Mouse (Mus musculus) megakaryocyte, embryonic 14.5 days (primary cell): ENCODE data around the gene Gfm1. TPM values are rescaled to one million over a fixed set of nuclear protein-coding genes. Genes with fewer than 3 reads are reported as not detected.

Source experiments
- H3K27me3 ChIP-seq: replicated peaks from 2 replicates; pipeline ENCODE3; 2012; ENCODE audit warnings: inconsistent platforms
- H3K36me3 ChIP-seq: replicated peaks from 2 replicates; pipeline ENCODE3; 2012; ENCODE audit warnings: low read length, inconsistent platforms, mixed read lengths
- H3K4me1 ChIP-seq: 2 replicates; pipeline ENCODE4 v1.6.1; 2012; ENCODE audit warnings: inconsistent platforms
- H3K4me3 ChIP-seq: replicated peaks from 2 replicates; pipeline ENCODE3; 2012; ENCODE audit warnings: moderate library complexity, mild to moderate bottlenecking, inconsistent platforms
- H3K9me3 ChIP-seq: 2 replicates; pipeline ENCODE4 v1.6.1; 2012; ENCODE audit warnings: inconsistent platforms
- FLI1 ChIP-seq: IDR thresholded peaks from 2 replicates; pipeline ENCODE4 v1.6.1; 2012; ENCODE audit warnings: low read length, inconsistent platforms, mixed read lengths
- GATA1 ChIP-seq: IDR thresholded peaks from 3 replicates; pipeline ENCODE4 v1.6.1; 2012; ENCODE audit warnings: mixed read lengths, low read length, inconsistent platforms, borderline replicate concordance
- polyA plus RNA-seq: library from polyadenylated mRNA; stranded (reverse); fragments of >175 nt; gene quantifications from 2 replicates; pipeline ENCODE4 v1.2.3, GENCODE M21; 2012; ENCODE audit warnings: low replicate concordance; ENCODE audit not compliant: insufficient read depth

Gene Gfm1
- polyA plus RNA-seq, 1 experiment, result 4.0 TPM

- Histone ChIP-seq H3K4me1 (peaks cover 11% of the 10 kb centered on the region), H3K4me3 (peak within 1 kb of the TSS; percentile 90), H3K36me3 (no peaks in the 10 kb centered on the region), H3K27me3 (peaks cover 52% of the 10 kb centered on the region), H3K9me3 (no peaks in the 10 kb centered on the region)
- no peak for TF ChIP-seq GATA1
- TF ChIP-seq FLI1, result no peak
These were observed 85.4 kb downstream of the Gfm1 start, which contains the start of gene Rarres1 for GRCm38 (mm10) chr3:67515274-67515801. Rarres1 (minus strand) TSS chr3:67515523.

GRCm38 (mm10) chr3:67520568-67521143, 90.8 kb downstream of the Gfm1 start:
- H3K4me1 ChIP-seq, result peaks cover under 1% of the 10 kb centered on the region; the same call in 1 of the 2 replicates
- no peaks in the 10 kb centered on the region for H3K9me3 ChIP-seq
- no peaks in the 10 kb centered on the region for H3K36me3 ChIP-seq
- TF ChIP-seq GATA1 (no peak), FLI1 (no peak)
- no peak overlapping the region for H3K4me3 ChIP-seq
- peaks cover 26% of the 10 kb centered on the region for H3K27me3 ChIP-seq

- Histone ChIP-seq H3K4me3 (peak overlapping the region; percentile 5), H3K9me3 (no peaks in the 10 kb centered on the region), H3K27me3 (peaks cover 10% of the 10 kb centered on the region), H3K36me3 (no peaks in the 10 kb centered on the region), H3K4me1 (no peaks in the 10 kb centered on the region)
- TF ChIP-seq FLI1 (no peak), GATA1 (no peak)
These were observed 92.8 kb downstream of the Gfm1 start for GRCm38 (mm10) chr3:67522709-67523108.

- TF ChIP-seq FLI1 (no peak), GATA1 (no peak)
- no peaks in the 10 kb centered on the region for H3K9me3 ChIP-seq
- H3K27me3 ChIP-seq, result peaks cover 2% of the 10 kb centered on the region
- H3K4me1 ChIP-seq, result no peaks in the 10 kb centered on the region
- H3K4me3 ChIP-seq, result no peak overlapping the region
- no peaks in the 10 kb centered on the region for H3K36me3 ChIP-seq
These were observed 94.9 kb downstream of the Gfm1 start for GRCm38 (mm10) chr3:67524768-67525167.

Other genes starting within 250 kb of the Gfm1 start
- 1.2 TPM in 1 of 2 replicates, not detected in the other for gene Mlf1, start 56.0 kb upstream of the Gfm1 start, polyA plus RNA-seq
- gene Gm17402, start 54.9 kb upstream of the Gfm1 start, polyA plus RNA-seq, result not detected in 2 replicates
- 27.8 and 42.4 TPM in 2 replicates for gene Lxn, start 33.8 kb downstream of the Gfm1 start, polyA plus RNA-seq
- gene Rarres1, start 85.4 kb downstream of the Gfm1 start, polyA plus RNA-seq, result not detected in 2 replicates
- gene Mfsd1, start 152.6 kb downstream of the Gfm1 start, polyA plus RNA-seq, result 5.3 and 9.7 TPM in 2 replicates